Mouse (Mus musculus) heart, postnatal 36 days (tissue): Measurements from ENCODE around the gene Morc1. TPM values are rescaled to one million over a fixed set of nuclear protein-coding genes. Genes with fewer than 3 reads are reported as not detected.

ENCODE experiments used
- DNase-seq, 2 experiments: peaks; one replicate each; pipeline ENCODE4 v3.0.0; 2021 to 2022
- intact Hi-C: fragments of 180-260 bp; cut with DNase I; formaldehyde crosslinking; loops from one replicate; pipeline ENCODE4 v1.15.1; 2025
- total RNA-seq, 2 experiments: library from RNA; stranded (reverse); gene quantifications; 2 replicates each; pipeline ENCODE4 v1.2.3; 2021

The Morc1 gene
- total RNA-seq, 2 experiments from 2014 or later, result not detected

DNA sequence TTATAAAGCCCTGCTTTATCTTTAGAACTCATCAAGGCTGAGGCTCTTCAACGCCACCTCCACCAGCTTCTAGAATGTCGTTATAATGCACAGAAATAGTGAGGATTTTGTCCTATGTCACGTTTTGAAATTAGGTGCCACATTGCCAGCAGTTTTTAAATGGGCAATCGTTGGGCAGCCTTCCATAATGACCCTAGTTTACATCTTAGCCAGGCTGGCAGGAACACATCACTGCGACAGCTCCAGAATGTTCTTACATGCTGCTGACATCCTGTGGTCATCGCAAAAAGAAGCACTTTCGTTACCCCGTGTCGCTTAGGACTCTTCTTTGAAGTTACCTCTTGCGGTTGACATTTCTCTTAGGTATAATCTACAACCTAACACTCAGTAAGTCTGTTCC lies 42.4 kb downstream of the Morc1 start:
- DNase-seq, result no peak
- intact Hi-C loops, result no loop called here

DNA sequence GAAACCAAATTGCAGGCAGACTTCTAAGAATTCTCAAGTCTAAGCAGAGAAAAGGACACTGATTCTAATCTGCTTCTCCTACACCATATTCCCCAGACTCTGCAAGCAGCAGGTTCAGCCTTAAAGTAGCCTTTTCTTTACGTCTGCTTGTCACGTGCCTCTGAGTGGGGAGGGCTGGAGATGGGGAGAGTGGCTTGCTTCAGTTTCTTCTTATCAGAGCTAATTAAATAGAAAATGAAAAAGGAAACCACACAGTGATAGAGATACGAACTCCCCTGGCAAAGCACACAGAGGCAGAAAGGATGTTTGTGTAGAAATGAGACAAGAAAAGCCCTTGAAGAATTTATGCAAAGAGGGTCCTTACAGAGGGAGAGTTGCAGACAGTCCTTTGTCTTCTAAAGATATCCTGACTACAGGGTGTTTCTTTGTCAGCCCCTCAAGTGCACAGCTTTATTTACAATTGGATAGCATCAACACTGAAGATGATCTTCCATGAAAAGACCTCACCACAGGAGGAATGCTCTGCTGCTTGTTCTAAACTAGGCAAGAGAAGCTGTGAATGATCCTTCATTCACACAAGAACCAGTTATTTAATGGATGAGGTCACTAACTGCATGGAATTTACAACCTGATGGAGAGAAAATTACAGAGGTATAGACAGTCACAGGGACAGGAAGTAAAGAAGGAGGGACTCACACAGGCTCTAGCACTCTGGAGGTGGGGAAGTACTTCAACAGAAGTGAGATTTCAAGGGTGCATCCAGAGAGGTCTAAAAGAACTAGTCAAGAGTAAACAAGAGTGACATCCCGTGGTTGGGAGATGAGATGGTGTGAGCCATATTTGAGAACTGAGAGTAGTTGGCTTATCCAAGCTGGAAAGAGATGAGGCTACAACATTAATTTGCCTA lies 44.1 kb downstream of the Morc1 start:
- DNase-seq, result no peak
- intact Hi-C loops, result no loop called here

DNA sequence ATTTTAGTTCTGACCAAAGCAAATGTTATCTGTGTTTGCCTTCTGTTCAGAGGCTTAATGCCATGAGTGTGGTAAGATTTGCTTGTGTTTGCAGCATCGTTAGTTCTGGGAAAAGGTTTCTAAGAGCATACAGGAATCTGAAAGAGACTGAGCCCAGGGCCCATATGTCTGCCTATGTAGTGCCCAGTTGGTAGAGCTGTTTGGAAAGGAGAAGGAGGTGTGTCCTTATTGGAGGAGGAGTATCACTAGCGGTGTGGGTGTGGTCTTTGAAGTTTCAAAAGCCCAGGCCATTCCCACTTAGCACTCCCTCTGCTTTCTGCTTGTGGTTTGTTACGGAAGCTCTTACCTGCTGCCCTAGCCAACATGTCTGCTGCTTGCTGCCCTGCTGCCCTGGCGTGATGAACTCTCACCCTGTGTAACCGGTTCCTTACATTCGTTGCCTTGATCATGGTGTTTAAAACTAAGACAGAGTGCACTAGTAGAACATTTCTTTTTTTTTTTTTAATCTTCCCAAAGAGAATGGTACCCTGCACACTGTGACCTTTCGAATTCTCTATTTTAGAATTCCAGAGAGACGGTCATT lies 48.3 kb downstream of the Morc1 start:
- intact Hi-C loops, result no loop called here

DNA sequence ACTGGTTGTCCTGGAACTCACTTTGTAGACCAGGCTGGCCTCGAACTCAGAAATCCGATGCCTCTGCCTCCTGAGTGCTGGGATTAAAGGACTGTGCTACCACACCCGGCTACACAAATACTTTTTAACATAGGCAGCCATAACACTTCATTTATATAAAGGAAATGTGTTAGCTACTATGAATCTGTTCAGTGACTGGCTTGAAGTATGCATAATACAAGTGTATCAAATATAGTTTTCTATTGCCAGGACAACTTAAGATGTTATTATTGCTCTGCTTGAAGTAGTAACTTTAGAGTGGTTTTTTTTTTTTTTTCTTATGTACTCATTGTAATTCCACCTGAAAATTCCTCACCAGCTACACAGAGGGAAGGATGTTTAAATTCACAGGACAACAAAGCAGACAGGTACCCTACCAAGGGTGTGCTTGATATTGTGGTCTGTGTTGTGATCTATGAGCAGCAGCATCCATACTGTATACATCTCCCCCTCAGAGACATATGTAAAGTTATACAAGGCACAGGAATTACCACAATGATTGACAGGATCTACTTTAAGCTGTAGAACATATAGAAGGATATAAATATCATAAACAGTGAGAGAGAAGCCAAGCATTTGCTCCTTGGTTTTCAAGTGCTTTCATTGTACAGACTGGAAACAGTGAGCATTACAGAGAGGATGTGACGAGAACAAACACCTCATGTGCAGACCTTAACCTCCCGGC lies 85.9 kb downstream of the Morc1 start:
- DNase-seq, result no peak
- intact Hi-C loops, result no loop called here

More for the DNA sequence above, 48.3 kb downstream of the Morc1 start:
- DNase-seq, result no peak

DNA sequence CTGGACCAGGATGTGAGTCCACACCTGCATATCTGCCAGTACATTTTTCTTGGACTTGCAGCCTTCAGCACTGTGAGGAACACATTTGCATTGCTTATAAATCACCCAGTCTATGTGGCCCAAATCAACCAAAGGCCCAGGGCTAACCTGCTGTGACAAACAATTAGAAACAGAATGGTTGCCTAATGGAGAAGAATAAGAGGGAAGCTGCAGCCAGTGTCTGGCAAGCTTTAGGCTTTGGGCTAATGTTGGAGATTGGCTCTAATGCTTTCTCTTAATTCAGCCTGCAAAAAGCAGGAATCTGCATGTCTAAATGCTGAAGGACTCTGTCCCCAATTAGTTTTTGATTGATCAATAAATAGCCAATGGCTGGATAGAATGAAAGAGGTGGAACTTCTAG lies 88.5 kb downstream of the Morc1 start:
- no peak for DNase-seq
- intact Hi-C loops, result no loop called here

DNA sequence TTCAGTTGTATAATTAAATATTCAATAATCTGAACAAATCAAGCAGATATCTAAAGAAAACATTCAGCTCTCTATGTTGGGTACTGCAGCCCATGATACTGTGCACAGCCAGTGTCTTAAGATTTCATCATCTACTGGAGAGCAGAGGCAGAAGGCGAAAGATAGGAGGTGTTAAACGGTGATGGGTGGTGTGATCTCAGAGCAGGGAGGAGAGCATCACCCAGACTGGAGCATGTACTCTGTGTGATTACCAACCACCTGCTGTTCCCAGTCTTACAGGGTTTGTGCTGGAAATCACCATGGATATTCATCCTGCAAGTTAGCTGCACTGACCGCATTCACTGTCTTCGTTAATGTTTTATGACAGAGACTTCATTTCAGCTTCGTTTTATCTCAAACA lies 106.1 kb downstream of the Morc1 start:
- no peak for DNase-seq
- intact Hi-C loops, result no loop called here

DNA sequence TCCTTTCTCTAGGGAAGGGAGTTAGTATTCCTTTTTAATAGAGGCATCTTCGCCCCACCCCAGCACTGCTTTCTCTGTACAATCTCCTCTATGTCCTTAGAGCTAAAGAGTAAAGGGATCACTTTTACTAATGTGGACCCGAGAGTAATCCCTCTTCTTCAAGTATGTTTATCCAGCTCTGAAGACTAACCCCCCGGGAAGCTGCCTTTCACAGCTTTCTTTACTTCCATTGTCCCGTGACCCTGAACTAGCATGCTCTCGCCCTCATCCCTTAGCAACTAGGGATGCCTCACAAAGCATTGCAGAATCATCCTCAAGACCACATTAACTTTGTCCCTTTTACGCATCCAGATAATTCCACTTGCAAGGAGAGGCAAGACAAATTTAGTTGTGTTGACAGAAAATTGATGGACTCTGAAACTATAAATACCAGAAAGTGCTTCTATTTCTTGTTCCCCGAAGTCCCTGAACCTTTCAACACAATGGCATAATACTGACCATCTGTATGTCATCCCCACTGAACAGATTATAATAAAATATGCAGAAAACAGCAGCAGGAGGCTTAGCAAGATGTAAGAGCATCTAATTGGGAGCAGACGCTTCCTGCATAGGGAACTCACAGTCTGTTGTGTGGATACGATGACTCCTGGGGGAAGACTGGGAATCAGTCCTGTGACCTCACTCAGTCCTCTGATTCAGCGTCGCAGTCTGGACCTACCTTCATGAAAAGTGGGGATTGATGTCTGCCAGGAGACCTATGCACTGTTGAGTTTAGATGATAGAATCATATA lies 131.4 kb downstream of the Morc1 start:
- intact Hi-C loops, result no loop called here
- no peak for DNase-seq

DNA sequence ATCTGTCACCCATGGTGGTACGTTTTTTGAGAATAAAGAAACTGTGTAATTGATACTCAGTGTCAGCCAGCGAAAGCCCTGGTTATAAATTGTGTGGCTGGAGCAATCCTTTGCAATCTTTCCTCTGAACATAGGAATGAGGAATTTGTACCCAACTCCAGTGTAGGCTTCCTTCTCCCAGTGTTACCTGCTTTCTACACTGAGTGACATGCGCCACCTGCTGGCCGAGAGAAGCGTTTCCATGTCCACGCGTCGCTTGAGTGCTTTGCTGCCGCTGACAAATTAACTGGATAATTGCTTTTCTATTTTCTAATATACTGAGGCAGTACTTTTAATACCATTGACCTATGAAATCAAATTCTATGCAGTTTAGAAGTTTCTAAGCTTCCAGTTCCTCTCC lies 139.3 kb downstream of the Morc1 start:
- intact Hi-C loops, result no loop called here
- peak; percentile 45 to 72 for DNase-seq

DNA sequence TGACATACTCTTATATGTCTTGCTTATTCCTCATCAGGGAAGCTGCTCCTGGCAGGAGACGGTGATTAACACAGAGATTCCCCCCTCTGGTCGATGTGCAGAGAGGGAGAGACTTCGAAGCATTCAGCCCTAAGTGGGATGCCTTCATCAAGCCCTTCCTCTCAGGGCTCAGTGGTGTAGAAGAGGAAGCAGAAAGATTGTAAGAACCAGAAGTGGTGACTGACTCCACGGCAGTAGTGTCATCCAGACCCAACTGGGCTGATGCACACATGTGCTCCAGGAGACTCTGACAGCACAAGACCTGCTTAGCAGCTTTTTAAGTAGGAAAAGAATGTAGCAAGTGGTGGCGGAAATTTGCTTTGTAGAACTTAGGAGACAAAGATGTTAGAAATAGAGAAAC lies 143.0 kb downstream of the Morc1 start:
- intact Hi-C loops, result no loop called here
- DNase-seq, result no peak

DNA sequence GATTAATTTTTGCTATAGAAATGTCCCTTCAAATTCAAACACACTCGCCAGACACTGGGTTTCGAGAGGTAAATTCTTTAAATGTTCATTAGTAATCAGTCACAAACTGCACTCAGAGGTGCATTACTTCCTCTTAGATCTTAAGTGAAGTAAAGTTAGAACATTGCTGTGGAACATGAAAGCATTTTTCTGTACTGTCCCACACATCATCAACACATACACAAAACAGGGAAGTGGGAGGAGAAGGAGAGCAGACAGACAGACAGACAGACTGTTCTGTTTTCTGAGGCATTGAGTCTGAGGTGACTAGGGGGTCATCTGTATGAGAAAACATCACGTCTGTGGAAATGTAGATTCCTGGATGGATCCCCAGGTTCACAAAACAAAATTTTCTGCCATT lies 143.5 kb downstream of the Morc1 start:
- no peak for DNase-seq
- intact Hi-C loops, result no loop called here

DNA sequence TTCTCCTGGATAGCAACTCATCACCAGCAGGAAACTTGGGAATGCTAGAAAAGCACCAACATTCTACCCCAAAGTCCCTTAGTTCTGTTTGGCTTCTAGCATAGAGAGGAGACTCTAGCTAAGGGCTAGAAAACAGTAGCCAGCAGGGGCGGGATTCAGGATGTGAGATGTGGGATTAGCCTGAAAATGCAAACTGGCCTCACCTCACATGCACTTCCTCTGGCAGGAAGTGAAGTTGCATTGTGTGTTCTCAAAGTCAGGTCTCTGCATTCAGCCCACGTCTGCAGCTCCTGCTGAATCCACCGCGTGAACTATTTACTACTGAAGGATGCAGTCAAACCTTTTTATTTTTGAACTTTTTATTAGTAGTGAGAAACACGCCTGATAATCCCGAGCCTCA lies 154.3 kb downstream of the Morc1 start:
- intact Hi-C loops, result no loop called here
- DNase-seq, result no peak

DNA sequence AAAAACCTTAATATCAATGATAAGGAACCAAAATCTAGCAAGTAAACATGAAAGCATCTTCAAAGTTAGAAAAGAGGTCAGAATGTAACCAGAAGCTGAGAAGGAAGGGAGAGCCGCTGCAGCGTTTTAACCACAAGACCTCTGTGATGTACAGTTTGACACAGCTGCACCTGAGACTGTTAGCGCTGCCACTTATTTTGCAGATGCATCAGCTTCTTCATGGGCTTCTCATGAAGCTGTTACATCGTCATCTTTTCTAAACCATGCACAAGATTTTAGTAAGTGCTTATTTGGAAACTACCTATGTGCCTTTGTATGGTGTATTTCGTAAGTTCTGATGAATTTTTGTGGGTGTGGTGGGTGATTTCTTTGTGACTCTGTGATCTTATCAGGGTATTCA lies 163.4 kb downstream of the Morc1 start:
- intact Hi-C loops, result no loop called here
- DNase-seq, result no peak

DNA sequence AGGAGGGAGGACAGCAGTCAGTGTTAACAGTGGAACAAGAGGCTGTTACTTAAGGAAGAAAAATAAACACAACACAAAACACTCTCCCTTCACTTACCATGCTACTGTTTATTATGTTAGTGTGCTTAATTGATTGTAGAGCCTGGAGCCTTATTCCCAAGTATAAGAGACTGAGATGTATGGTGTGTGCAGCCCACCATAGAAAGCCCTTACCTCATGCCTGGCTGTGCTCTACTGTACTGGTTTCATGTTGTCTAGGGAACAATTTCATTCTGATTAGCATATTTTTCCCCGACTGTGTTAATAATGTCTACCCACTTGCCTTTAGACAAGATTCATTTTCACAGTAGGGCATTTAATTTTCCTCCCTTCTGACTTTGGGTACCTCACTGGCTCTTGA lies 164.2 kb downstream of the Morc1 start:
- intact Hi-C loops, result no loop called here
- no peak for DNase-seq

DNA sequence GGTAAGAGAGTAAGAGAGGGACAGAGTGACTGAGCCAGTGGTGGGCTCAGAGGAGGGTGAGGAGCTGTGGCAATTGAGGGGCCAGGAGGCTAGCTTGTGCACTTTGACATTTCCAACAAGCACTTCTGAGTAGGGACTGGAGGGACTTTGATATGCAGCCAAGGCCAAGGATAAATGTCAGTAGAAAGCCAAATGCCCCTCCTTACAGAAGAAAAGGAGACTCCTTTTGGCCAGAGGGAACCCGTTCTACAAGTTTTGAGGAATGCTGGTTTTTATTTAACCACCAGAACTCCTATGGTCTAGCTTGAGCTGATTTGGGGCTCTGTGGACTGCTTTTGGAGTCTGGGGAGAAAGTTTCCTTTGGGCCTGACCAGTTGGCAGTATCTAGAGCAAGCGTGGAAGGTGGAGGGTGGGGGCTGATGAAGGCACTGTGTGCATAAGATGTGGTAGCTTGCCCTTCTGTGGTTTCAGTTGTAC lies 172.7 kb downstream of the Morc1 start:
- no peak for DNase-seq
- intact Hi-C loops, result no loop called here

DNA sequence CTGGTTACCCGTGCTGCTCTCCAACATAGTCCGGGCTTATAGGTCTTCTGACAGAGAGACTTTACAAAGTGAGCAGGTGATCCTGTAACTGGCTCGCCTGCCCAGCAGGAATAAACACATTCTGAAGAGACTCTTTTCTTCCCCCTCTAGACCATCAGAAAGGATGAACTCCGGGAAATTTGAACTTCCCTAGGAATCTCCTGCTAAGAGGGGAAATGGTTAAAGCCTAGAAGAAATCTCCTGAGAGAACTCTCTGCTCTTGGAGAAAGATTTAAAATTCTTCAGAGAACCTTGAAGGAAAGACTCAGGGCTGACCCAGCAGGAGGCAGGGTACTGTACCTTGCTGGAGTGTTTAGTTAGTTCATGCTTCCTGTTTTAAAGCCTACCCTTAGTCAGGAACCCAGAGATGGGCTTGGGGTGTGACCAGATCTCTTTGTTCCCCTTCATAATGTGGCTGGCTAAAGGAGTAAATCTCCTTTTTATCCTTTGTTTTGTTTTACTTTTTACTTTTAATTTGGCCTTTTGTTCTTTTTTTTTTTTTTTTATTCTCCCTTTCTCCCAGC lies 175.5 kb downstream of the Morc1 start:
- intact Hi-C loops, result no loop called here
- no peak for DNase-seq

DNA sequence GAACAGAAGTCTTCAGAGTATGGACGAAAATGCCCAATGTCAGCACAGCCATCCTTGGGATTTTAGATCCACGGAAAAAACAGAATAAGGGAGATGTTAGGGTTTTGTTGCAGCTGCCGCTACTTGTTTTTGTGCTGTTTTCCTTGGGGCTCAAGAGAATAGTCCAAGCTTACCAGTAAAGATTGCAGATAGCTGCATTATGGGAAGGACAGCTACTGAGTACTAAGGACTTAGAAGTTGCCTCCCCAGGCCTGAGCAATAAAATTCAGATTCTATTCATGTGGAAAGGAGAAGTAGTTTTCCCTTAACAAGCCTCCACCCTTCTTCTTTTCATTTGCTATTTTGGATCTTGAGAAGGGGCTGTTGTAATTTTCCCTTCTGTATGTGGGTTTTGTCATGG lies 177.2 kb downstream of the Morc1 start:
- intact Hi-C loops, result no loop called here
- DNase-seq, result no peak

DNA sequence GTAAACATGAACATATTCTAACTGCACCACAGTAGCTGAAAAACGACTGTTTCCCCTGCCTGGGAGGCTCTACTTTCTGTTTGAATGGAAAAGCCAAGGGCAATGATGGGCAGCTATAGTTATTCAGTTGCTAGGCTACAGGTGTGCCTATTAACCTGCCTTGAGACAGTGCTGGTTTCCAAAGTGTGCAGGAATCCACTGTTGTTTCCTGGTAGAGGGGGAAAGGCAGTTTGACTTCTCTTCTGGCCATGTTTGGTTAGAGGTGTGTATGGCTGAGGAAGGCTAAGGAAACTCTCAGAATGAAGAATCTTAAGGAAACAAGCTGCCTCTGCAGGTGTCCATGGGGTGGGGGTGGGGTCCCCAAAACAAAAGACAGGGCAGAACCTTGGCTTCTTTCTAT lies 179.8 kb downstream of the Morc1 start:
- intact Hi-C loops, result no loop called here
- no peak for DNase-seq

DNA sequence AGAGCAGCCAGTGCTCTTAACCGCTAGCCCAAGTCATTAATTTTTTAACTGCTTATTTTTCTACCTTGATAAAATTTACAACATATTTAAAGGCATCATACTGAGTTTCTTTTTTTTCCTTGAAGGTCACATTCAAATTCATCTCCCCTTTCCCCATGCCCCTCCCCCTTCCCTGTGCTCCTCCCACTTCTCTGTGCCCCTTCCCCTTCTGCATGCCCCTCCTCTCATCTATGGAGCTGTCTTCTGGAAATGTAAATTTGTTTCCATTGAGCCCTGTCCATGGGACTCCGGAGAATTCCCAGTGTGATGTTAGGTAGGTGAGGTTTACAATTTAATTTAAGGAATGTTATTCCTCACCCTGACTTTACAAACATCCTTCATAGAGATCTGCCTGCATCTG lies 180.4 kb downstream of the Morc1 start:
- intact Hi-C loops, result no loop called here

DNA sequence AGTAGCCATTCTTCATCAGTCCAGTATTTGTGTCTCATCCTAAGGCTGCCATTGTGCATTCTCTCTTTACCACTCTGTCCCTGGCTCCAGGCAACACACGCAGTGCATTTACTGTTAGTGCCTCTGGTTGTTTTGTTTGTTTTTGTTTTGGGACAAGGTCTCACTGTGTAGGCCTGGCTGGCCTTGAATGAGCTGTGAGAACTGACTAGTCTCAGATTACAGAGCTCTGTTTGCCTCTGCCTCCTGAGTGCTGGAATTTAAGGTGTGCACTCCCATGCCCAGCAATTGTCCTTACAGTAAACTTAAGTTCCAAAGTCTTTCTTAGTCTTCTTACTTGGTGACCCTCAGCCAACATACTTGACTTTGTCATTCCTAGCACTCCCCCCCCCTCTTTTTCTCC lies 182.7 kb downstream of the Morc1 start:
- intact Hi-C loops, result no loop called here
- DNase-seq, result no peak

More for the DNA sequence above, 180.4 kb downstream of the Morc1 start:
- no peak for DNase-seq

DNA sequence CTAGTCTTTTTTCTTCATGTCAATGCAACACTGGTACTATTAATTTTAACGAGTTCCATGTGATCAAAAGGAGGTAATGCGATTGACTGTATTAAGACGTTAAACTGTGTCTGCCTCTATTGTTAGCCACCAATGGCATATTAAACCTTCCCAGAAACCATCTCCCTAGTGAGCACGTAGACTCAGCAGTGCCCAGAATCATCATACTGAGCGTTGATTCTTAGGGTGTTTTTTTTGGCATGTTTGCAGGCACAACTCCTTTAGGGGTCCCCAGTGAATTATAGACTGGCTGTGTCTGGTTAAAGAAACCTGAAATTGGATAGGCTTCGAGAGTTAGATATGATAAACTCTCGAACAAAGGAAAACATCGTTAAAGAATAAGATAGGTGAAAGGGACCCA lies 189.5 kb downstream of the Morc1 start:
- intact Hi-C loops, result no loop called here
- no peak for DNase-seq

DNA sequence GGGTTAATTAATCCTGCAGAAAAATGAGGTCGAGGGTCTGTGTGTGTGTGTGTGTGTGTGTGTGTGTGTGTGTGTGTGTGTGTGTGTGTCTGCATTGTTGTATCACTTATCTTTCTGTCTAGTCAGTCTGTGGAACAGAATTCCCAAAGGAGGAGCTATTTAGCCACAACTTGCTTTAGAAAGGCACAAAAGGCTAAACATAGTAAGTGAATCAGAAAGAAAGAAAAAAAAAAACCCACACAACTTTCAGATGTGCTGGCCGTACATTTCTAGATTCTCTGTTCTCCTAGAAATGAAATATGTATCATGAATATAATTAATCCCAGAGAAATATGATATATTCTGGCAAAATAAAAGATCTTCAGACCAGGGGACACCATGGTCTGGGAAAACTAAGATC lies 190.0 kb downstream of the Morc1 start:
- no peak for DNase-seq
- intact Hi-C loops, result no loop called here
